In the genomic region with DNA sequence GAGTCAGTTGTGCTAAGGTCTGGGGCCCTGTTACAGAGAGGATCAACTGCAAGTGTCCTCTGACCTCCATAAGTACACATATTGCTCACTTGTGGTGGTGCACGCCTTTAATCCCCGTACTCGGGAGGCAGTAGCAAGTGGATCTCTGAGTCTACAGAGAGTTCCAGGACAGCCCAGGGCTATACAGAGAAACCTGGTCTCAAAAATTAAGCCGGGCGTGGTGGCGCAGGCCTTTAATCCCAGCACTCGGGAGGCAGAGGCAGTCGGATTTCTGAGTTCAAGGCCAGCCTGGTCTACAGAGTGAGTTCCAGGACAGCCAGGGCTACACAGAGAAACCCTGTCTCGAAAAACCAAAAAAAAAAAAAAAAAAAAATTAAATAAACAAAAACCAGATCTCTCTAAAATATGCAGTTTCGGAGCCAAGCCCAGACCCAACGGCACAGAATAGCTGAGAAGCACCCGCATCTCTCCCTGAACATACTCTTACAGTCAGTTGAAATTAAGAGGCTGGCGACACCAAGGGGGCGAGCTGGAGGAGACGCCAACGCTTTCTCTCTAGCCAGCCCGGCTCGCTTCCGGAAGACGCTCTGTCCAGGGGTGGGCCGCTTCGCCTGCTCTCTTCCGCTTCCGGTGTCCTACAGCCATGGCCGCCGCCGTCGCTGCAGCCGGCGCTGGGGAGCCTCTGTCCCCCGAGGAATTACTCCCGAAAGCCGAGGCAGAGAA, we compare ENCODE assay signal across 8 mouse cellular contexts. TPM values are rescaled to one million over a fixed set of nuclear protein-coding genes. Genes with fewer than 3 reads are reported as not detected.
DNase-seq lines count a peak whose midpoint lies in the region; ATAC-seq and TF ChIP-seq lines count a peak whose summit lies in the region.

A gene (plus strand): TSS at position 613 of the 723 bp plus-strand sequence.

- peaks cover 39% of the 10 kb centered on the region for H3K79me2 ChIP-seq in C2C12 (ENCODE audit: control insufficient read depth, insufficient read depth)

- H3K4me2 ChIP-seq in heart, embryonic 12.5 days: peak within 1 kb of the TSS; percentile 79
- peak within 1 kb of the TSS; percentile 80 for H3K4me2 ChIP-seq in liver, embryonic 12.5 days
- H3K4me2 ChIP-seq in stomach, embryonic 15.5 days: peak within 1 kb of the TSS; percentile 72

- DNase-seq in brain, embryonic 14.5 days (ENCODE audit: low read depth): peak; percentile 98
- DNase-seq in kidney, postnatal 10 days: peak; percentile 94
- DNase-seq in natural killer cell, adult 2 months (ENCODE audit: low spot score in 2 of 2): peak; percentile 85 to 89

- WGBS in heart, embryonic 12.5 days: 16% methylated on average over 33 of the region's 33 CpGs
- 14% methylated on average over 33 of the region's 33 CpGs for WGBS in liver, embryonic 12.5 days (ENCODE audit: insufficient replicate concordance)
- 16% methylated on average over 33 of the region's 33 CpGs for WGBS in stomach, embryonic 15.5 days

- H3K9me3 ChIP-seq in erythroblast, embryonic 14.5 days (ENCODE audit: control insufficient read depth, low read length): no peaks in the 10 kb centered on the region
- no peaks in the 10 kb centered on the region for H3K9me3 ChIP-seq in heart, embryonic 12.5 days (replicated peaks)
- H3K9me3 ChIP-seq in liver, embryonic 12.5 days (replicated peaks): no peaks in the 10 kb centered on the region
- no peaks in the 10 kb centered on the region for H3K9me3 ChIP-seq in stomach, embryonic 15.5 days

- no peaks in the 10 kb centered on the region for H3K27me3 ChIP-seq in C2C12 (ENCODE audit: control insufficient read depth, insufficient read depth, insufficient read length)
- H3K27me3 ChIP-seq in erythroblast, embryonic 14.5 days (ENCODE audit: control insufficient read depth): no peaks in the 10 kb centered on the region
- H3K27me3 ChIP-seq in heart, embryonic 12.5 days (replicated peaks): no peaks in the 10 kb centered on the region
- H3K27me3 ChIP-seq in liver, embryonic 12.5 days (replicated peaks): no peaks in the 10 kb centered on the region
- no peaks in the 10 kb centered on the region for H3K27me3 ChIP-seq in stomach, embryonic 15.5 days (replicated peaks)

- peak within 1 kb of the TSS; percentile 89 for H3ac ChIP-seq in C2C12 (ENCODE audit: control insufficient read depth, insufficient read length, low read depth)

- H3K79me3 ChIP-seq in C2C12 (ENCODE audit: low read depth): peaks cover 27% of the 10 kb centered on the region

- H3K36me3 ChIP-seq in C2C12 (ENCODE audit: control insufficient read depth, insufficient read depth): peaks cover 45% of the 10 kb centered on the region
- peaks cover 60% of the 10 kb centered on the region for H3K36me3 ChIP-seq in erythroblast, embryonic 14.5 days (ENCODE audit: control insufficient read depth)
- H3K36me3 ChIP-seq in heart, embryonic 12.5 days: peaks cover 54% of the 10 kb centered on the region
- H3K36me3 ChIP-seq in liver, embryonic 12.5 days: peaks cover 54% of the 10 kb centered on the region
- peaks cover 14% of the 10 kb centered on the region; the same call in 1 of the 2 replicates for H3K36me3 ChIP-seq in stomach, embryonic 15.5 days

- H3K4me1 ChIP-seq in erythroblast, embryonic 14.5 days (ENCODE audit: control insufficient read depth): peaks cover 25% of the 10 kb centered on the region
- H3K4me1 ChIP-seq in heart, embryonic 12.5 days (replicated peaks): peaks cover 23% of the 10 kb centered on the region
- H3K4me1 ChIP-seq in liver, embryonic 12.5 days: peaks cover 26% of the 10 kb centered on the region
- peaks cover 7% of the 10 kb centered on the region for H3K4me1 ChIP-seq in stomach, embryonic 15.5 days

- peak; percentile 41; the same call in 1 of the 2 replicates for TF ChIP-seq POLR2A in brain, embryonic 14.5 days (IDR thresholded peaks at IDR 0.05; ENCODE audit: borderline replicate concordance, extremely low read depth, insufficient read depth, insufficient read length, poor library complexity, severe bottlenecking)

- ATAC-seq in heart, embryonic 12.5 days (ENCODE audit: insufficient number of reproducible peaks, low FRiP score): peak; percentile 95
- ATAC-seq in liver, embryonic 12.5 days: peak; percentile 97
- peak; percentile 95 for ATAC-seq in stomach, embryonic 15.5 days (ENCODE audit: insufficient read depth, low FRiP score, low read depth)

- TF ChIP-seq CTCF in C2C12 (IDR thresholded peaks at IDR 0.05; ENCODE audit: control insufficient read depth, insufficient read depth, insufficient read length): peak; percentile 74
- TF ChIP-seq CTCF in brain, embryonic 14.5 days (IDR thresholded peaks at IDR 0.05; ENCODE audit: borderline replicate concordance, extremely low read depth, insufficient read depth, insufficient read length): peak; percentile 71

- H3K27ac ChIP-seq in heart, embryonic 12.5 days (ENCODE audit: poor library complexity, severe bottlenecking): peak within 1 kb of the TSS; percentile 66; the same call in 1 of the 2 replicates
- peak within 1 kb of the TSS; percentile 83 for H3K27ac ChIP-seq in liver, embryonic 12.5 days
- H3K27ac ChIP-seq in stomach, embryonic 15.5 days: peak within 1 kb of the TSS; percentile 61; the same call in 1 of the 2 replicates

- peak within 1 kb of the TSS; percentile 100 for H3K4me3 ChIP-seq in C2C12 (ENCODE audit: insufficient read depth, poor library complexity, severe bottlenecking)
- H3K4me3 ChIP-seq in erythroblast, embryonic 14.5 days (replicated peaks): peak within 1 kb of the TSS; percentile 89
- H3K4me3 ChIP-seq in heart, embryonic 12.5 days: peak within 1 kb of the TSS; percentile 96
- peak within 1 kb of the TSS; percentile 97 for H3K4me3 ChIP-seq in liver, embryonic 12.5 days
- peak within 1 kb of the TSS; percentile 94 for H3K4me3 ChIP-seq in stomach, embryonic 15.5 days (replicated peaks)

- H3K9ac ChIP-seq in heart, embryonic 12.5 days: peak within 1 kb of the TSS; percentile 93
- H3K9ac ChIP-seq in liver, embryonic 12.5 days: peak within 1 kb of the TSS; percentile 91
- H3K9ac ChIP-seq in stomach, embryonic 15.5 days: peak within 1 kb of the TSS; percentile 84

TF ChIP-seq in C2C12, 6 proteins besides CTCF, POLR2A, EP300 and RAD21:
- TF ChIP-seq MYOG (IDR thresholded peaks at IDR 0.05; ENCODE audit: control insufficient read depth, extremely low read depth, insufficient read length): no peak
- no peak for TF ChIP-seq FOSL1 (IDR thresholded peaks at IDR 0.05; ENCODE audit: insufficient read depth, low read length, poor library complexity, severe bottlenecking)
- TF ChIP-seq CEBPB (IDR thresholded peaks at IDR 0.05; ENCODE audit: low read depth): no peak
- TF ChIP-seq MYOD1 (IDR thresholded peaks at IDR 0.05; ENCODE audit: control insufficient read depth, insufficient read length, low read depth): no peak
- no peak for TF ChIP-seq USF1 (IDR thresholded peaks at IDR 0.05; ENCODE audit: low read depth)
- TF ChIP-seq MAX (IDR thresholded peaks at IDR 0.05): peak; percentile 76

RNA-seq across cellular contexts. Expression of the gene that starts here (rescaled TPM):
- polyA plus RNA-seq in C2C12 (2012; fragmentation: generic; extraction: Trizol): 171 TPM
- 114 and 142 TPM in 2 replicates for polyA plus RNA-seq in brain, embryonic 14.5 days (2012; rRNA removed)
- polyA plus RNA-seq in erythroblast, embryonic 14.5 days (2012): 12.2 and 13.5 TPM in 2 replicates
- 234 and 237 TPM in 2 replicates for polyA plus RNA-seq in heart, embryonic 12.5 days (2016; fragmentation: Nextera tagmentation; extraction: Ambion mirVana)
- 209 and 217 TPM in 2 replicates for polyA plus RNA-seq in liver, embryonic 12.5 days (2016; fragmentation: Nextera tagmentation; extraction: Ambion mirVana)
- polyA plus RNA-seq in stomach, embryonic 15.5 days (2015; fragmentation: Nextera tagmentation; extraction: Ambion mirVana): 227 and 254 TPM in 2 replicates

Comparison
In these comparisons a context has a peak if more than half of its experiments do, and no peak if none do; other contexts are left out.
1. Peak in every context shown above with its lines: DNase-seq, ATAC-seq, H3K4me3 ChIP-seq and H3K27ac ChIP-seq.